Mouse (Mus musculus): Measurements from ENCODE around the gene Fabp2.

Gene Fabp2

GRCm38 (mm10) chr3:122894772-122895171 is at the start of gene Fabp2:
Gene Fabp2, plus strand, starts transcription at chr3:122895072.
- no peak for DNase-seq (ENCODE audit: extremely low spot score, low read depth, low spot score)

GRCm38 (mm10) chr3:122848410-122849034 is 46.4 kb upstream of the Fabp2 start:
- DNase-seq (ENCODE audit: extremely low spot score, low read depth, low spot score): no peak

GRCm38 (mm10) chr3:122855149-122855548 is 39.7 kb upstream of the Fabp2 start:
- no peak for DNase-seq (ENCODE audit: extremely low spot score, low read depth, low spot score)

- DNase-seq (ENCODE audit: extremely low spot score, low read depth, low spot score): no peak
These were observed 35.0 kb upstream of the Fabp2 start for GRCm38 (mm10) chr3:122859829-122860228.

- DNase-seq (ENCODE audit: extremely low spot score, low read depth, low spot score): no peak
These were observed 34.0 kb upstream of the Fabp2 start for GRCm38 (mm10) chr3:122860573-122861498.

GRCm38 (mm10) chr3:122865092-122865491 is 29.8 kb upstream of the Fabp2 start:
- no peak for DNase-seq (ENCODE audit: extremely low spot score, low read depth, low spot score)

GRCm38 (mm10) chr3:122868270-122868669 is 26.6 kb upstream of the Fabp2 start:
- no peak for DNase-seq (ENCODE audit: extremely low spot score, low read depth, low spot score)

GRCm38 (mm10) chr3:122871596-122871995 is 23.3 kb upstream of the Fabp2 start:
- no peak for DNase-seq (ENCODE audit: extremely low spot score, low read depth, low spot score)

- DNase-seq (ENCODE audit: extremely low spot score, low read depth, low spot score): no peak
These were observed 18.0 kb upstream of the Fabp2 start for GRCm38 (mm10) chr3:122876870-122877269.

GRCm38 (mm10) chr3:122877543-122877942 is 17.3 kb upstream of the Fabp2 start:
- DNase-seq (ENCODE audit: extremely low spot score, low read depth, low spot score): no peak

GRCm38 (mm10) chr3:122878705-122879315 is 16.1 kb upstream of the Fabp2 start:
- no peak for DNase-seq (ENCODE audit: extremely low spot score, low read depth, low spot score)

GRCm38 (mm10) chr3:122887505-122888301 is 7.2 kb upstream of the Fabp2 start:
- DNase-seq (ENCODE audit: extremely low spot score, low read depth, low spot score): no peak

- DNase-seq (ENCODE audit: extremely low spot score, low read depth, low spot score): no peak
These were observed 6.5 kb upstream of the Fabp2 start for GRCm38 (mm10) chr3:122888371-122888819.

- no peak for DNase-seq (ENCODE audit: extremely low spot score, low read depth, low spot score)
These were observed 388 bp downstream of the Fabp2 start for GRCm38 (mm10) chr3:122895189-122895731.

- DNase-seq (ENCODE audit: extremely low spot score, low read depth, low spot score): no peak
These were observed 3.4 kb downstream of the Fabp2 start for GRCm38 (mm10) chr3:122898254-122898653.

- DNase-seq (ENCODE audit: extremely low spot score, low read depth, low spot score): peak; percentile 46
These were observed 9.0 kb downstream of the Fabp2 start for GRCm38 (mm10) chr3:122903746-122904433.

GRCm38 (mm10) chr3:122907841-122908240 is 13.0 kb downstream of the Fabp2 start:
- no peak for DNase-seq (ENCODE audit: extremely low spot score, low read depth, low spot score)

GRCm38 (mm10) chr3:122915493-122915892 is 20.6 kb downstream of the Fabp2 start:
- DNase-seq (ENCODE audit: extremely low spot score, low read depth, low spot score): no peak

GRCm38 (mm10) chr3:122916191-122916680 is 21.4 kb downstream of the Fabp2 start:
- DNase-seq (ENCODE audit: extremely low spot score, low read depth, low spot score): no peak

- DNase-seq (ENCODE audit: extremely low spot score, low read depth, low spot score): no peak
These were observed 23.8 kb downstream of the Fabp2 start for GRCm38 (mm10) chr3:122918672-122919071.

Data from hindlimb bud, embryonic 11.5 days (tissue).